Mouse (Mus musculus) testis, postnatal 10 days (tissue): ENCODE results near the gene Tbrg1.
A peak's percentile ranks its signal among the peaks of the same experiment; 100 is the strongest.

ENCODE experiments used
- DNase-seq: peaks from one replicate; pipeline ENCODE4 v3.0.0; 2021; ENCODE audit warnings: low spot score

The Tbrg1 gene

DNA sequence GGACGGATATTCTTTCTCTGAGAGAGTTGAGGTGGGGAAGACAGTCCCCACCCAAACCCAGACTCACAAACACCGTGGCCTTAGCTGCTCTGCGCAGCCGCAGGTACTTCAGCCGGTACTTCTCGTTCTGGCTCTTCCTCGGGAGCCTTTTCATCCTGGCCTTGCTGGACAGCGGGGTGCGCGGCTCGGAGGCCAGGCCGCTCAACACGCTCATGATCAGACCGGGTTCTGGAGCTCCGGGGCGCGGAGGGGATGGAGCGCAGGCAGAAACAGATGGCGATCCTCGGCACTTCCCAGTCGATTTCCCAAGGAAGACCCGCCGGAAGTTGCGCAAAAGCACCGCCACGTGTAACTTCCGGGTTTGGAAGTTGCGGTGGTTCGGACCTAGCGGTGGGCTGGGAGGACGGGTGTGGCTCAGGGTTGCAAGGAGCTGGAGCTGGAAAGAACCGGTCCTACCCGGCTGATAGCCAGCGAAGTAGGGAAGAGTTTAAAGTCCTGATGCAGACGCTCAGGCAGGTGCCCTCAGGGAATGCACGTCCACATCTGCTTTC is at the start of gene Tbrg1:
TSS of gene Tbrg1 (minus strand) at position 382 of the 551 bp plus-strand sequence.
- peak; percentile 86 for DNase-seq

DNA sequence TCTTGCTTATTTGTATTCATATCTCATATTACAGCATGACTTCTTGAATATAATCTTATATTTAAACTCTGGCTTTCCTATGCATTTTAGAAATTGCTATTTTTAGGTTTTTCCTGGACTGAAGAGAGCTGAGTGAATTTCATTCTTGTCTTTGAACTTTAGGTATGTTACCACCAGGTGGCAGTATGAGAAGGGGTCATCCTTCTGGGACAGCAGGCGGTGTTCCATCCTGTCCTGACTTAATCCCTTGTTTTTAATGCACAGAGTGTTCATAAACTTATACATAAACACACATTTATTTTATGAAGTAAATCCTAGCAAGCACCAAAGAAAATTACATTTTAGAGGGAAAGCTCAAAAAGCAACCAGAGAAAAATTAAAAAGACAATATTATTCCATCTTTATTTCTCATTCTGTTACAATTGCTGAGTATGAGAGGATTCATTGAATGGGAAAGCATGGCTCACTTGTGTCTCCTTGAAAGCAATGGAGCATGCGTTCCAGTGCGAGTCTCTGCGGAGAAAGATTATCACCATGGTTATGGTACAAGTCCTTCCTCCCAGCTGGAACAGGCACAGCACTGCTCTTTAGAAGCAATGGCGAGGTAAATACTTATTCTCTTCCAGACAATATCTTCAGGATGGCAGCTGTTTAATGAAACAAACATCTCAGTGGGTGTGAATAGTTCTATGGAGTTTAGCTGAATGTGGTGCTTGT is 33.0 kb upstream of the Tbrg1 start:
- no peak for DNase-seq

GRCm38 (mm10) chr9:37687941-37688303 is 30.8 kb upstream of the Tbrg1 start:
- DNase-seq, result no peak

DNA sequence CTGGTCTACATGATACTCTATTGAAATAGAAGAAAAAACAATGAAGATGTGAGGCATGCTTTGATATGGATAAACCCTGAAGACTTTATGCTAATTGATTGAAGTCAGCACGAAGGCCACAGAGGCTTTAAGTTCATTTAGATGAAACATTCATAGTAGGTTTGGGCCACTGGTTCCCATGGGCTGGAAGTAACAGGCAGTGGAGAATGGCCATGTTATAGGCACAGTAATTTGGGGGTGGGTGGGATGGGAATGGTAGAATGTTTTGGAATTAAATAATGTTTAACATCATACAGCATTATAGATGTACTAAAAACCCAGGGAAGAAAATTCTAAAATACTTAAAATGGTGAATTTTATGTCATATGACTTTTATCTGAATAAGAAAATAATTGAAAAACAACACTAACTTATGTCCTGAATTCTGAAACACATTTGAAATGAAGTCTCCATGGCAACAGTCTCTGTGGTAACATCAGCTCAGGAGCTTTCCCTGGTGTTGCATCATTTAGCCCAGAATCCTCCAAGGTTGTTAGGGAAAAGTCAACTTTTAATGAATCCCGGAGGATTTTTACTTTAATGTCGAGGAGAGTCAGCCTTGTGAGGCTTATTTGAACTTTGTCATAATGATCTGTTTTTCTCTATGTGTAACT is 30.3 kb upstream of the Tbrg1 start:
- no peak for DNase-seq

GRCm38 (mm10) chr9:37681123-37681522 is 24.0 kb upstream of the Tbrg1 start:
- no peak for DNase-seq

- no peak for DNase-seq
Observed at GRCm38 (mm10) chr9:37675287-37675686, 18.2 kb upstream of the Tbrg1 start.

GRCm38 (mm10) chr9:37670261-37670660 is 13.1 kb upstream of the Tbrg1 start:
- DNase-seq, result no peak

DNA sequence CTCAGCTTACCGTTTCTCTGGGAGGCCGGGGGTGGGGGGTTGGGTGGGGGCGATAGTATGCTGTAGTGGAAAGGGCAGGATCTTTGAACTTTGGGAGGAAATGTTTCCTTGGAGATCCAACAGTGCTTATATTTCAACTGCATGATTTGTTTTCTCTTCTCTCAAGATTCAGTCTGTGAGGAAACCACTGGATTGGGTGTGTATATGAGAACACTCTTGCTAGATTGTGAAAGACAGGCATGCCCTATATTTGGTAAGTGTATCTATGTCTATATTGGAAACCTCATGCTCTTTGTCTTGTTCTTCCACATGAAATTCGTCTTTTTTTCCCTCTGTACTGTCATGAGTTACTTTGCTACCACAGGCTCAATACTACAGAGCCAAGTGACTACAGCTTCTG is 12.6 kb upstream of the Tbrg1 start:
- no peak for DNase-seq

GRCm38 (mm10) chr9:37669115-37669514 is 12.0 kb upstream of the Tbrg1 start, which contains the start of gene Panx3:
Gene Panx3, minus strand, starts transcription at chr9:37669235.
- DNase-seq, result no peak

DNA sequence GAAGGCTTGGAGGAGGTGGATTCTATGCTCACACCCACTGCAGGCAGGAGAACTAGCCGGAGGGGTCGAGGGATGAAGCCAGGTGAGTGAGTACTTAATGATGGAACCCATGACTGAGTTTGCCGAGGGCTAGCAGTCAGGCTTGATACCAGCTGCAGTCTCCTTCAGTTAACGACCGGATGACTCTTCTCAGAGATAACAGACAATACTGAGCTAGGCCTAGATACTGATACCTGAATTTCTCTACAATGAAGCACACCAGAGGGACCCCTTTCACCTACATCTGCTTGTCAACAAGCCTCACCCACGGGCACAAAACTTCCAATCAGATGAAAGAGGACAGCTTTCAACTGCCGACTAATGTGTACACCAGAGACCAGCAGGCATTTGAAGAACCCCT is 8.9 kb upstream of the Tbrg1 start:
- DNase-seq, result no peak

DNA sequence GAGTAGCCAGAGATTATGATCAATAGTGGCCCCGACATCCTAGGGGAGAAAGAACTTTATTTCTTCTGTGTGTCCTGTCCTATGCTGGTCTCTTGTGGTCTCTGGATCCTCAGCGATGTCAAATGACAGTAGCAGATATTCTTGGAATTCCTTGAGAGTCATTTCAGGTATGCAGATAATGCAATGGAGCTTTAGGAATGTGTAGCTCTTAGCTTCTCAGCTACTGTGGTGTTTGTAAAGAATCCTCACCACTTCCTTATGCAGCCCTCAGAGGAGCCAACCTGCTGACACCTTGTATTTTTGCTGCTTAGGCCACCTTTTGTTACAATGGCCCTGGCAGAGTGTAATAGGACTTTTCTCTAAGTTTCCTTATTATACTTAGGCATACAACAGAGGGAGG is 7.5 kb upstream of the Tbrg1 start:
- no peak for DNase-seq

DNA sequence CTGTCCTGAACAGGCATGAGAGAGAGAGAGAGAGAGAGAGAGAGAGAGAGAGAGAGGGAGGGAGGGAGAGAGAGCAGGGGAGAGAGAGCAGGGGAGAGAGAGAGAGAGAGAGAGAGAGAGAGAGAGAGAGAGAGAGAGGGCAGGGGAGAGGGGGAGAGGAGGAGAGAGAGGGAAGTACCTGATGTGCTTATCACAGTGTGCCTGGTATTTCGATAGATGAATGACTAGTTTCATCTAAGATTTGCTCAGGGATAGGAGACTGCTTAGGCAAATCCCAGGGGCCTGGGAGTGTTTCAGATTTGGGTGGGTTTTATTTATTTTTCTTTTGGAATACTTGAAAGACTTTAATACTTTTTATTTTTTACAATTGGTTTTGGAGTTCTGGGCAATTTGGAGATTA is 6.1 kb upstream of the Tbrg1 start:
- no peak for DNase-seq

DNA sequence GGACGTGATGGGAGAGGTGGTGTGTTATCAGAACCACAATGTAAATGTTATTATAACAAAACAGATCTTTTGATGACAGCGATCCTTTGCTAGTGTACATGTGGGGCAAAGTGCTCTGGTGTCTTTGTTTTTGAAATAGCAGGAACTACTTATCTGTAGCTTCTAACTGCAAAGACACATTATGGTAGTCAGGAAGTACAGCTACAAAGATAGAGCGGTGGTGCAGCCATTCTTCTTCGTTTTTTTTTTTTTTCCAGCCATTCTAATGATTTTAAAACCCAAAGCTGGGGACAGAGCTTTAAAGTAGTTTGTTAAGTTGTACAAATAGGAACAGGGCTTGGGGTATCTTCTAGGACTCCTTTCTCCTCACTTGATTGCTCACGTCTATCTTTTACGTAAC is 2.3 kb upstream of the Tbrg1 start:
- no peak for DNase-seq

GRCm38 (mm10) chr9:37656439-37656881 is 652 bp downstream of the Tbrg1 start:
- DNase-seq, result no peak

- no peak for DNase-seq
Observed at GRCm38 (mm10) chr9:37655961-37656360, 1.2 kb downstream of the Tbrg1 start.

DNA sequence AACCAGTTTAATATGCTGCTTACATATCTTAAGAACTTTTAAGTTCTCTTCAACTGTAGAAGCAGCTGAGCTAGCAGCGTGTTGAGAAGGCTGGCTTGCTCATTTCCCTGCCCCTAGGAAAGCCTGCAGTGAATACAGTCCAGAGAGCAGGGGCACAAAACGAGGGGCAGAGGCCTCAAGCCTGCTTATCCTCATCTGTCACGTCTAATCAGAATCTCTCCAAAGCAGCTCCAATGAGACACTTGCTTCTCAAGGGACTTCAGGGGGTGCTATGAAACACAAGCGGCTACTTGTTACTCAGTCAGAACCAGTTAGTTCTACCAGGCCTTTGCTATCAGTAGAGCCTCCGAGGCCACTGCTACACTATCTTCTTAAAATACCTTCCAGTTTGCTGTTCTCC is 3.3 kb downstream of the Tbrg1 start:
- DNase-seq, result no peak

DNA sequence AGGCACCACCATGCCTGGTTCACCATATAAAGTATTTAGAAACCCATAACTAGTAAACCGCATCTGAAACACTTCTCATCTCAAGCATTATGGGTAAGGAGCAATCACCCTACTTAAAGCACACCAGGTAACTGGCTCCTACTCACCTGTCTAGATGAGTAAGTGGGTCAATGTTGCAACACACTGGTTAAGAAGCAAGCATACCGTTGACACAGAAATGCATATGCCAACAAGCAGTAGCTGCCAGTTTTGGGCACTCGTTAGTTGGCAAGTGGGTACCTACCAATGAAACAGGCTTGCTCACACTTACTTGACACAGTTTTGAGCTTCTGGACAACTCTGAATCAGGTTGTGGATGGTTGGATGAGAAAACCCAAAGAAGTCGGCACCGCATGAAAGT is 6.5 kb downstream of the Tbrg1 start:
- DNase-seq, result no peak

- DNase-seq, result no peak
Observed at GRCm38 (mm10) chr9:37646246-37646645, 10.9 kb downstream of the Tbrg1 start.

GRCm38 (mm10) chr9:37638721-37639120 is 18.4 kb downstream of the Tbrg1 start:
- no peak for DNase-seq

GRCm38 (mm10) chr9:37636800-37637542 is 20.1 kb downstream of the Tbrg1 start:
- no peak for DNase-seq

GRCm38 (mm10) chr9:37636335-37636734 is 20.8 kb downstream of the Tbrg1 start:
- DNase-seq, result peak; percentile 76

GRCm38 (mm10) chr9:37634269-37634668 is 22.8 kb downstream of the Tbrg1 start:
- DNase-seq, result no peak

- no peak for DNase-seq
Observed at GRCm38 (mm10) chr9:37632305-37632704, 24.8 kb downstream of the Tbrg1 start.
